Mouse (Mus musculus): ENCODE measurements at regions not wholly inside any gene's neighbourhood (a gene's known extent, or its start where the extent isn't known, plus 50 kb on each side); places are given as distances from the start of the nearest gene placed in this dataset.

GRCm38 (mm10) chr7:135968638-135969037, 252.5 kb upstream of the Mki67 start:
- DNase-seq (ENCODE audit: low read depth, low spot score) = no peak

GRCm38 (mm10) chr7:135986021-135986420, 269.9 kb upstream of the Mki67 start:
- no peak for DNase-seq (ENCODE audit: low read depth, low spot score)

GRCm38 (mm10) chr7:135990321-135990720, 274.2 kb upstream of the Mki67 start:
- no peak for DNase-seq (ENCODE audit: low read depth, low spot score)

GRCm38 (mm10) chr7:135996896-135997295, 280.7 kb upstream of the Mki67 start:
- DNase-seq (ENCODE audit: low read depth, low spot score) = no peak

GRCm38 (mm10) chr7:135997640-135998039, 281.5 kb upstream of the Mki67 start:
- DNase-seq (ENCODE audit: low read depth, low spot score) = no peak

GRCm38 (mm10) chr7:136002382-136002781, 286.2 kb upstream of the Mki67 start:
- DNase-seq (ENCODE audit: low read depth, low spot score) = no peak

- DNase-seq (ENCODE audit: low read depth, low spot score) = no peak
Measured at GRCm38 (mm10) chr7:136003291-136003690, 287.1 kb upstream of the Mki67 start.

GRCm38 (mm10) chr7:136007796-136008455, 291.8 kb upstream of the Mki67 start:
- DNase-seq (ENCODE audit: low read depth, low spot score) = peak; percentile 25

- peak; percentile 52 for DNase-seq (ENCODE audit: low read depth, low spot score)
Measured at GRCm38 (mm10) chr7:136008486-136008885, 292.3 kb upstream of the Mki67 start.

GRCm38 (mm10) chr7:136010013-136010412, 293.9 kb upstream of the Mki67 start:
- DNase-seq (ENCODE audit: low read depth, low spot score) = no peak

- DNase-seq (ENCODE audit: low read depth, low spot score) = no peak
Measured at GRCm38 (mm10) chr7:136014706-136015105, 298.5 kb upstream of the Mki67 start.

GRCm38 (mm10) chr7:136016918-136017317, 300.8 kb upstream of the Mki67 start:
- DNase-seq (ENCODE audit: low read depth, low spot score) = no peak

- no peak for DNase-seq (ENCODE audit: low read depth, low spot score)
Measured at GRCm38 (mm10) chr7:136020577-136020976, 304.4 kb upstream of the Mki67 start.

GRCm38 (mm10) chr7:136021071-136021470, 304.9 kb upstream of the Mki67 start:
- DNase-seq (ENCODE audit: low read depth, low spot score) = no peak

- no peak for DNase-seq (ENCODE audit: low read depth, low spot score)
Measured at GRCm38 (mm10) chr7:136022781-136023448, 306.8 kb upstream of the Mki67 start.

- DNase-seq (ENCODE audit: low read depth, low spot score) = no peak
Measured at GRCm38 (mm10) chr7:136026451-136026850, 310.3 kb upstream of the Mki67 start.

GRCm38 (mm10) chr7:136032026-136032425, 315.9 kb upstream of the Mki67 start:
- no peak for DNase-seq (ENCODE audit: low read depth, low spot score)

- no peak for DNase-seq (ENCODE audit: low read depth, low spot score)
Measured at GRCm38 (mm10) chr7:136033536-136033935, 317.4 kb upstream of the Mki67 start.

- DNase-seq (ENCODE audit: low read depth, low spot score) = no peak
Measured at GRCm38 (mm10) chr7:136035735-136036134, 319.6 kb upstream of the Mki67 start.

- DNase-seq (ENCODE audit: low read depth, low spot score) = no peak
Measured at GRCm38 (mm10) chr7:136038072-136038471, 321.9 kb upstream of the Mki67 start.

- no peak for DNase-seq (ENCODE audit: low read depth, low spot score)
Measured at GRCm38 (mm10) chr7:136038906-136039305, 322.7 kb upstream of the Mki67 start.

- DNase-seq (ENCODE audit: low read depth, low spot score) = no peak
Measured at GRCm38 (mm10) chr7:136041921-136042320, 325.8 kb upstream of the Mki67 start.

- peak; percentile 64 for DNase-seq (ENCODE audit: low read depth, low spot score)
Measured at GRCm38 (mm10) chr7:136046645-136047363, 330.6 kb upstream of the Mki67 start.
